Mouse (Mus musculus) forebrain, embryonic 11.5 days (tissue): Measurements from ENCODE around the gene Efcab1. TPM values are rescaled to one million over a fixed set of nuclear protein-coding genes. Genes with fewer than 3 reads are reported as not detected.
"Not testable (repeated sequence)": the region's sequence is repeated elsewhere in the genome, so short reads cannot be mapped to it uniquely, and the experiment has no call there.

Source experiments
- ATAC-seq: fragments of 200-750 bp; cut with Nextera tagmentation; replicated peaks from 2 replicates; pipeline ENCODE4 v1.8.0; 2017; ENCODE audit warnings: moderate TSS enrichment; ENCODE audit not compliant: low FRiP score
- DNase-seq: peaks from one replicate; pipeline ENCODE4 v3.0.0-alpha.2; 2017; ENCODE audit warnings: low spot score
- H3K27ac ChIP-seq: fragments of 300-500 bp; sonication (generic); 2 replicates; pipeline ENCODE4 v1.5.1; 2014; ENCODE audit warnings: low read depth, low read length
- H3K27me3 ChIP-seq: fragments of 300-500 bp; sonication (generic); 2 replicates; pipeline ENCODE4 v1.6.1; 2014; ENCODE audit warnings: mild to moderate bottlenecking, low read length, mixed read lengths; ENCODE audit not compliant: control insufficient read depth, insufficient read depth
- H3K36me3 ChIP-seq: fragments of 300-500 bp; sonication (generic); 2 replicates; pipeline ENCODE4 v1.6.1; 2014; ENCODE audit warnings: mild to moderate bottlenecking, low read length, moderate library complexity, mixed read lengths; ENCODE audit not compliant: control insufficient read depth, insufficient read depth
- H3K4me1 ChIP-seq: fragments of 300-500 bp; sonication (generic); replicated peaks from 2 replicates; pipeline ENCODE4 v1.6.1; 2014; ENCODE audit warnings: low read length, mixed read lengths; ENCODE audit not compliant: control insufficient read depth, insufficient read depth
- H3K4me2 ChIP-seq: fragments of 300-500 bp; sonication (generic); 2 replicates; pipeline ENCODE4 v1.6.1; 2014; ENCODE audit warnings: low read depth, mild to moderate bottlenecking, low read length, moderate library complexity, mixed read lengths; ENCODE audit not compliant: severe bottlenecking
- H3K4me3 ChIP-seq: fragments of 300-500 bp; sonication (generic); 2 replicates; pipeline ENCODE4 v1.5.1; 2014; ENCODE audit warnings: low read depth, low read length
- H3K9ac ChIP-seq: fragments of 300-500 bp; sonication (generic); 2 replicates; pipeline ENCODE4 v1.6.1; 2014; ENCODE audit warnings: low read length
- H3K9me3 ChIP-seq: fragments of 300-500 bp; sonication (generic); 2 replicates; pipeline ENCODE4 v1.6.1; 2016; ENCODE audit warnings: low read length, mixed read lengths; ENCODE audit not compliant: control insufficient read depth
- WGBS: fragments of 180-500 bp; shearing (Covaris S2); extraction: QIAGEN DNeasy Blood & Tissue Kit; methylation state at CpG from one replicate; pipeline ENCODE4 v1.1.7; 2014; 5-methylcytosine and 5-hydroxymethylcytosine counted together
- polyA plus RNA-seq: library from polyadenylated mRNA; unstranded; fragments of >200 nt; fragmentation: Nextera tagmentation; extraction: Ambion mirVana; gene quantifications from 2 replicates; pipeline ENCODE4 v1.2.1, GENCODE M21; 2014

Gene Efcab1
- polyA plus RNA-seq, 1 experiment from 2014 or later, result 11.0 TPM

GRCm38 (mm10) chr16:14936478-14937166 is 30.2 kb downstream of the Efcab1 start:
- not testable (repeated sequence) for DNase-seq, H3K4me3 ChIP-seq, H3K9me3 ChIP-seq, H3K27ac ChIP-seq, H3K27me3 ChIP-seq, H3K36me3 ChIP-seq, H3K4me2 ChIP-seq, ATAC-seq, H3K9ac ChIP-seq, H3K4me1 ChIP-seq
- 69% methylated on average over 6 of the region's 7 CpGs for WGBS

GRCm38 (mm10) chr16:14939552-14939951 is 33.1 kb downstream of the Efcab1 start:
- Histone ChIP-seq H3K27me3 (no peaks in the 10 kb centered on the region), H3K9me3 (no peaks in the 10 kb centered on the region), H3K4me2 (no peak overlapping the region), H3K4me1 (no peaks in the 10 kb centered on the region), H3K9ac (no peak overlapping the region), H3K27ac (no peak overlapping the region), H3K36me3 (no peaks in the 10 kb centered on the region), H3K4me3 (no peak overlapping the region)
- 76% methylated on average over 1 of the region's 1 CpGs for WGBS
- no peak for DNase-seq
- no peak for ATAC-seq

- ATAC-seq (no peak), DNase-seq (no peak)
- Histone ChIP-seq H3K4me2 (no peak overlapping the region), H3K27ac (no peak overlapping the region), H3K9ac (no peak overlapping the region), H3K36me3 (no peaks in the 10 kb centered on the region), H3K4me3 (no peak overlapping the region), H3K27me3 (no peaks in the 10 kb centered on the region), H3K9me3 (no peaks in the 10 kb centered on the region), H3K4me1 (no peaks in the 10 kb centered on the region)
- 79% methylated on average over 1 of the region's 1 CpGs for WGBS
Measured at GRCm38 (mm10) chr16:14939994-14940715, 33.7 kb downstream of the Efcab1 start.

- H3K36me3 ChIP-seq, result no peaks in the 10 kb centered on the region
- 84% methylated on average over 3 of the region's 3 CpGs for WGBS
- ATAC-seq (no peak), DNase-seq (no peak)
- no peak overlapping the region for H3K4me3 ChIP-seq
- H3K27ac ChIP-seq, result no peak overlapping the region
- no peak overlapping the region for H3K9ac ChIP-seq
- H3K27me3 ChIP-seq, result no peaks in the 10 kb centered on the region
- no peak overlapping the region for H3K4me2 ChIP-seq
- no peaks in the 10 kb centered on the region for H3K9me3 ChIP-seq
- no peaks in the 10 kb centered on the region for H3K4me1 ChIP-seq
Measured at GRCm38 (mm10) chr16:14940898-14941297, 34.5 kb downstream of the Efcab1 start.

- H3K4me1 ChIP-seq, result no peaks in the 10 kb centered on the region
- no peak overlapping the region for H3K4me3 ChIP-seq
- 80% methylated on average over 2 of the region's 2 CpGs for WGBS
- DNase-seq (no peak), ATAC-seq (no peak)
- no peak overlapping the region for H3K9ac ChIP-seq
- H3K27ac ChIP-seq, result no peak overlapping the region
- H3K27me3 ChIP-seq, result no peaks in the 10 kb centered on the region
- H3K36me3 ChIP-seq, result no peaks in the 10 kb centered on the region
- H3K9me3 ChIP-seq, result no peaks in the 10 kb centered on the region
- no peak overlapping the region for H3K4me2 ChIP-seq
Measured at GRCm38 (mm10) chr16:14943530-14943929, 37.1 kb downstream of the Efcab1 start.

- H3K9ac ChIP-seq, H3K27ac ChIP-seq, H3K27me3 ChIP-seq, H3K36me3 ChIP-seq, H3K4me3 ChIP-seq, DNase-seq, H3K9me3 ChIP-seq, H3K4me2 ChIP-seq, H3K4me1 ChIP-seq, ATAC-seq: not testable (repeated sequence)
- 80% methylated on average over 2 of the region's 2 CpGs for WGBS
Measured at GRCm38 (mm10) chr16:14947561-14947960, 41.2 kb downstream of the Efcab1 start.

- no peak overlapping the region for H3K27ac ChIP-seq
- no peak overlapping the region for H3K4me2 ChIP-seq
- ATAC-seq (no peak), DNase-seq (no peak)
- no peak overlapping the region for H3K9ac ChIP-seq
- H3K4me1 ChIP-seq, result no peaks in the 10 kb centered on the region
- H3K27me3 ChIP-seq, result no peaks in the 10 kb centered on the region
- no peak overlapping the region for H3K4me3 ChIP-seq
- no peaks in the 10 kb centered on the region for H3K9me3 ChIP-seq
- H3K36me3 ChIP-seq, result no peaks in the 10 kb centered on the region
- 78% methylated on average over 2 of the region's 2 CpGs for WGBS
Measured at GRCm38 (mm10) chr16:14951894-14952293, 45.5 kb downstream of the Efcab1 start.

- H3K9me3 ChIP-seq, result no peaks in the 10 kb centered on the region
- no peak overlapping the region for H3K27ac ChIP-seq
- H3K4me2 ChIP-seq, result no peak overlapping the region
- H3K27me3 ChIP-seq, result no peaks in the 10 kb centered on the region
- no peak for ATAC-seq
- H3K36me3 ChIP-seq, result no peaks in the 10 kb centered on the region
- 91% methylated on average over 8 of the region's 8 CpGs for whole genome bisulfite sequencing
- H3K4me3 ChIP-seq, result no peak overlapping the region
- no peak for DNase-seq
- no peak overlapping the region for H3K9ac ChIP-seq
- no peaks in the 10 kb centered on the region for H3K4me1 ChIP-seq
Measured at GRCm38 (mm10) chr16:14959743-14960142, 53.3 kb downstream of the Efcab1 start.

GRCm38 (mm10) chr16:14973696-14974095 is 67.3 kb downstream of the Efcab1 start:
- no peak overlapping the region for H3K4me3 ChIP-seq
- ATAC-seq, result no peak
- WGBS, result 97% methylated on average over 1 of the region's 1 CpGs
- H3K9me3 ChIP-seq, result no peaks in the 10 kb centered on the region
- no peak overlapping the region for H3K9ac ChIP-seq
- no peaks in the 10 kb centered on the region for H3K36me3 ChIP-seq
- no peak overlapping the region for H3K4me2 ChIP-seq
- no peak overlapping the region for H3K27ac ChIP-seq
- H3K4me1 ChIP-seq, result no peaks in the 10 kb centered on the region
- DNase-seq, result no peak
- H3K27me3 ChIP-seq, result no peaks in the 10 kb centered on the region
